Mouse (Mus musculus): Measurements from ENCODE around the gene Mob2. TPM values are rescaled to one million over a fixed set of nuclear protein-coding genes. Genes with fewer than 3 reads are reported as not detected.

Gene Mob2
- polyA plus RNA-seq, 1 experiment from 2014 or later, result 69.2 TPM

- no peak overlapping the region for H3K9ac ChIP-seq
- no peaks in the 10 kb centered on the region for H3K9me3 ChIP-seq
- H3K27me3 ChIP-seq, result peaks cover 54% of the 10 kb centered on the region
- H3K4me2 ChIP-seq, result no peak overlapping the region
- H3K27ac ChIP-seq, result no peak overlapping the region
- 80% methylated on average over 3 of the region's 3 CpGs for WGBS
- no peaks in the 10 kb centered on the region for H3K36me3 ChIP-seq
- H3K4me3 ChIP-seq, result no peak overlapping the region
- ATAC-seq (ENCODE audit: insufficient number of reproducible peaks, insufficient read depth, low FRiP score, low TSS enrichment, low read depth), result no peak
- peaks cover 6% of the 10 kb centered on the region for H3K4me1 ChIP-seq
Observed at GRCm38 (mm10) chr7:142077138-142077537, 16.3 kb upstream of the Mob2 start.

GRCm38 (mm10) chr7:142074146-142074886 is 13.5 kb upstream of the Mob2 start:
- no peak for ATAC-seq (ENCODE audit: insufficient number of reproducible peaks, insufficient read depth, low FRiP score, low TSS enrichment, low read depth)
- Histone ChIP-seq H3K27me3 (peaks cover 44% of the 10 kb centered on the region), H3K9ac (no peak overlapping the region), H3K36me3 (no peaks in the 10 kb centered on the region), H3K4me1 (0 out of 2 replicates have a peak, but pooled peaks cover 3% of the 10 kb centered on the region), H3K27ac (no peak overlapping the region), H3K4me3 (no peak overlapping the region), H3K9me3 (no peaks in the 10 kb centered on the region), H3K4me2 (no peak overlapping the region)
- WGBS, result 72% methylated on average over 8 of the region's 8 CpGs

- Histone ChIP-seq H3K9me3 (no peaks in the 10 kb centered on the region), H3K9ac (no peak overlapping the region), H3K4me1 (0 out of 2 replicates have a peak, but pooled peaks cover 3% of the 10 kb centered on the region), H3K4me2 (no peak overlapping the region), H3K4me3 (no peak overlapping the region), H3K27me3 (peaks cover 43% of the 10 kb centered on the region), H3K36me3 (no peaks in the 10 kb centered on the region), H3K27ac (no peak overlapping the region)
- ATAC-seq (ENCODE audit: insufficient number of reproducible peaks, insufficient read depth, low FRiP score, low TSS enrichment, low read depth), result no peak
Observed at GRCm38 (mm10) chr7:142071717-142072116, 10.9 kb upstream of the Mob2 start.

GRCm38 (mm10) chr7:142071212-142071578 is 10.3 kb upstream of the Mob2 start:
- no peak overlapping the region for H3K4me3 ChIP-seq
- H3K9me3 ChIP-seq, result no peaks in the 10 kb centered on the region
- H3K4me2 ChIP-seq, result peak overlapping the region; percentile 30; the same call in 1 of the 2 replicates
- ATAC-seq (ENCODE audit: insufficient number of reproducible peaks, insufficient read depth, low FRiP score, low TSS enrichment, low read depth), result no peak
- no peak overlapping the region for H3K9ac ChIP-seq
- no peaks in the 10 kb centered on the region for H3K36me3 ChIP-seq
- H3K27ac ChIP-seq, result no peak overlapping the region
- 0 out of 2 replicates have a peak, but pooled peaks cover 3% of the 10 kb centered on the region for H3K4me1 ChIP-seq
- peaks cover 43% of the 10 kb centered on the region for H3K27me3 ChIP-seq
- 5% methylated on average over 10 of the region's 10 CpGs for WGBS

GRCm38 (mm10) chr7:142070458-142071211 is 9.8 kb upstream of the Mob2 start:
- 15% methylated on average over 13 of the region's 13 CpGs for WGBS
- H3K4me3 ChIP-seq, result no peak overlapping the region
- H3K27me3 ChIP-seq, result peaks cover 43% of the 10 kb centered on the region
- H3K36me3 ChIP-seq, result no peaks in the 10 kb centered on the region
- H3K4me2 ChIP-seq, result peak overlapping the region; percentile 30; the same call in 1 of the 2 replicates
- no peak overlapping the region for H3K9ac ChIP-seq
- no peak overlapping the region for H3K27ac ChIP-seq
- 0 out of 2 replicates have a peak, but pooled peaks have one; percentile 26 for ATAC-seq (ENCODE audit: insufficient number of reproducible peaks, insufficient read depth, low FRiP score, low TSS enrichment, low read depth)
- H3K9me3 ChIP-seq, result no peaks in the 10 kb centered on the region
- H3K4me1 ChIP-seq, result 0 out of 2 replicates have a peak, but pooled peaks cover 3% of the 10 kb centered on the region

GRCm38 (mm10) chr7:142068429-142068828 is 7.6 kb upstream of the Mob2 start:
- no peak for ATAC-seq (ENCODE audit: insufficient number of reproducible peaks, insufficient read depth, low FRiP score, low TSS enrichment, low read depth)
- no peaks in the 10 kb centered on the region for H3K36me3 ChIP-seq
- 0 out of 2 replicates have a peak, but pooled peaks cover 3% of the 10 kb centered on the region for H3K4me1 ChIP-seq
- H3K9ac ChIP-seq, result no peak overlapping the region
- 55% methylated on average over 4 of the region's 4 CpGs for WGBS
- no peak overlapping the region for H3K27ac ChIP-seq
- no peak overlapping the region for H3K4me2 ChIP-seq
- no peaks in the 10 kb centered on the region for H3K9me3 ChIP-seq
- peaks cover 35% of the 10 kb centered on the region for H3K27me3 ChIP-seq
- H3K4me3 ChIP-seq, result no peak overlapping the region

- H3K4me2 ChIP-seq, result peak overlapping the region; percentile 80
- peak overlapping the region; percentile 73 for H3K27ac ChIP-seq
- H3K27me3 ChIP-seq, result no peaks in the 10 kb centered on the region; the same call in 1 of the 2 replicates
- H3K9me3 ChIP-seq, result no peaks in the 10 kb centered on the region
- H3K9ac ChIP-seq, result peak overlapping the region; percentile 97
- peaks cover 14% of the 10 kb centered on the region; the same call in 1 of the 2 replicates for H3K36me3 ChIP-seq
- no peak for ATAC-seq (ENCODE audit: insufficient number of reproducible peaks, insufficient read depth, low FRiP score, low TSS enrichment, low read depth)
- peak overlapping the region; percentile 99 for H3K4me3 ChIP-seq
- H3K4me1 ChIP-seq, result peaks cover 20% of the 10 kb centered on the region
- WGBS, result under 1% methylated on average over 63 of the region's 66 CpGs
Observed at GRCm38 (mm10) chr7:142060185-142060930, 507 bp downstream of the Mob2 start.

GRCm38 (mm10) chr7:142059024-142059423 is 1.8 kb downstream of the Mob2 start:
- Histone ChIP-seq H3K9me3 (no peaks in the 10 kb centered on the region), H3K36me3 (peaks cover 22% of the 10 kb centered on the region; the same call in 1 of the 2 replicates), H3K4me3 (no peak overlapping the region), H3K27ac (no peak overlapping the region), H3K27me3 (no peaks in the 10 kb centered on the region; the same call in 1 of the 2 replicates), H3K4me1 (peaks cover 20% of the 10 kb centered on the region), H3K4me2 (peak overlapping the region; percentile 80; the same call in 1 of the 2 replicates), H3K9ac (no peak overlapping the region)
- ATAC-seq (ENCODE audit: insufficient number of reproducible peaks, insufficient read depth, low FRiP score, low TSS enrichment, low read depth), result no peak
- 62% methylated on average over 2 of the region's 2 CpGs for WGBS

- H3K36me3 ChIP-seq, result peaks cover 25% of the 10 kb centered on the region; the same call in 1 of the 2 replicates
- H3K27me3 ChIP-seq, result no peaks in the 10 kb centered on the region; the same call in 1 of the 2 replicates
- WGBS, result 100% methylated on average over 1 of the region's 1 CpGs
- H3K4me1 ChIP-seq, result peaks cover 20% of the 10 kb centered on the region
- H3K4me2 ChIP-seq, result no peak overlapping the region
- no peaks in the 10 kb centered on the region for H3K9me3 ChIP-seq
- ATAC-seq (ENCODE audit: insufficient number of reproducible peaks, insufficient read depth, low FRiP score, low TSS enrichment, low read depth), result no peak
- no peak overlapping the region for H3K9ac ChIP-seq
- no peak overlapping the region for H3K27ac ChIP-seq
- H3K4me3 ChIP-seq, result no peak overlapping the region
Observed at GRCm38 (mm10) chr7:142057121-142057520, 3.7 kb downstream of the Mob2 start.

GRCm38 (mm10) chr7:142056601-142057061 is 4.2 kb downstream of the Mob2 start:
- no peak overlapping the region for H3K4me3 ChIP-seq
- peaks cover 19% of the 10 kb centered on the region for H3K4me1 ChIP-seq
- peaks cover 25% of the 10 kb centered on the region; the same call in 1 of the 2 replicates for H3K36me3 ChIP-seq
- H3K9ac ChIP-seq, result no peak overlapping the region
- ATAC-seq (ENCODE audit: insufficient number of reproducible peaks, insufficient read depth, low FRiP score, low TSS enrichment, low read depth), result no peak
- no peak overlapping the region for H3K27ac ChIP-seq
- H3K9me3 ChIP-seq, result no peaks in the 10 kb centered on the region
- H3K27me3 ChIP-seq, result no peaks in the 10 kb centered on the region; the same call in 1 of the 2 replicates
- 91% methylated on average over 1 of the region's 1 CpGs for WGBS
- H3K4me2 ChIP-seq, result no peak overlapping the region

GRCm38 (mm10) chr7:142055431-142055830 is 5.4 kb downstream of the Mob2 start:
- peaks cover 30% of the 10 kb centered on the region; the same call in 1 of the 2 replicates for H3K36me3 ChIP-seq
- 91% methylated on average over 3 of the region's 3 CpGs for WGBS
- no peak for ATAC-seq (ENCODE audit: insufficient number of reproducible peaks, insufficient read depth, low FRiP score, low TSS enrichment, low read depth)

More at GRCm38 (mm10) chr7:142055431-142055830, 5.4 kb downstream of the Mob2 start:
- peaks cover 14% of the 10 kb centered on the region for H3K4me1 ChIP-seq
- H3K9me3 ChIP-seq, result no peaks in the 10 kb centered on the region
- no peak overlapping the region for H3K27ac ChIP-seq
- no peak overlapping the region for H3K4me2 ChIP-seq
- no peaks in the 10 kb centered on the region for H3K27me3 ChIP-seq
- H3K4me3 ChIP-seq, result no peak overlapping the region
- no peak overlapping the region for H3K9ac ChIP-seq
